ENCODE assay signal across 12 mouse cellular contexts in genomic region chr5:30587101-30587500, GRCm38 (mm10). TPM values are rescaled to one million over a fixed set of nuclear protein-coding genes. Genes with fewer than 3 reads are reported as not detected.
DNase-seq lines count a peak whose midpoint lies in the region; ATAC-seq lines count a peak whose summit lies in the region.
"Had no signal": no experiment of that assay in that cellular context is flagged by ENCODE, and none has a peak within 500 bp of the region (broad histone marks: within the 10 kb centered on the region; RNA-seq: fewer than 3 reads in every experiment).

No protein-coding gene starts in this region.

- H3K9ac ChIP-seq in forebrain, embryonic 13.5 days: no peak overlapping the region
- H3K9ac ChIP-seq in heart, embryonic 11.5 days (ENCODE audit: low read depth, low read length): 0 out of 2 replicates have a peak overlapping the region, but pooled peaks have one; percentile 34
- 0 out of 2 replicates have a peak overlapping the region, but pooled peaks have one; percentile 33 for H3K9ac ChIP-seq in intestine, embryonic 16.5 days (ENCODE audit: low read depth, low read length)

- DNase-seq in forebrain, embryonic 10.5 days (ENCODE audit: extremely low spot score, low spot score): no peak
- DNase-seq in thymus, postnatal 0 days (ENCODE audit: low spot score): no peak
- no peak for DNase-seq in layer of hippocampus, adult 11-12 months (ENCODE audit: low spot score)
- DNase-seq: kidney, adult 9 months; right cerebral cortex, adult 18-20 months had no signal

- peak overlapping the region; percentile 91; the same call in 1 of the 2 replicates for H3K4me2 ChIP-seq in forebrain, embryonic 13.5 days
- H3K4me2 ChIP-seq in heart, embryonic 11.5 days: peak overlapping the region; percentile 91
- peak overlapping the region; percentile 25; the same call in 1 of the 2 replicates for H3K4me2 ChIP-seq in intestine, embryonic 16.5 days (ENCODE audit: low read depth, low read length)

- peaks cover 70% of the 10 kb centered on the region for H3K27me3 ChIP-seq in forebrain, embryonic 13.5 days
- H3K27me3 ChIP-seq in forebrain, embryonic 10.5 days (ENCODE audit: poor library complexity, severe bottlenecking): peaks cover 73% of the 10 kb centered on the region
- peaks cover 28% of the 10 kb centered on the region for H3K27me3 ChIP-seq in heart, embryonic 11.5 days (ENCODE audit: control insufficient read depth, insufficient read depth, low read length)
- peaks cover 21% of the 10 kb centered on the region for H3K27me3 ChIP-seq in intestine, embryonic 16.5 days (replicated peaks; ENCODE audit: control insufficient read depth, insufficient read depth, low read length)

- peaks cover 8% of the 10 kb centered on the region for H3K4me1 ChIP-seq in forebrain, embryonic 13.5 days
- H3K4me1 ChIP-seq in forebrain, embryonic 10.5 days: peaks cover 19% of the 10 kb centered on the region
- 0 out of 2 replicates have a peak, but pooled peaks cover 3% of the 10 kb centered on the region for H3K4me1 ChIP-seq in brown adipose tissue, adult 24 weeks (ENCODE audit: control insufficient read depth, insufficient read depth, insufficient read length, low read length)
- H3K4me1 ChIP-seq in heart, embryonic 11.5 days (ENCODE audit: control insufficient read depth, insufficient read depth, low read length): peaks cover 35% of the 10 kb centered on the region
- H3K4me1 ChIP-seq in intestine, embryonic 16.5 days (ENCODE audit: control insufficient read depth, insufficient read depth, low read length): peaks cover 15% of the 10 kb centered on the region; the same call in 1 of the 2 replicates

- no peaks in the 10 kb centered on the region for H3K9me3 ChIP-seq in forebrain, embryonic 13.5 days (replicated peaks)
- H3K9me3 ChIP-seq in forebrain, embryonic 10.5 days: no peaks in the 10 kb centered on the region
- H3K9me3 ChIP-seq in heart, embryonic 11.5 days (replicated peaks; ENCODE audit: control insufficient read depth, low read length): no peaks in the 10 kb centered on the region
- H3K9me3 ChIP-seq in intestine, embryonic 16.5 days (ENCODE audit: control insufficient read depth, low read length): no peaks in the 10 kb centered on the region
- H3K9me3 ChIP-seq: megakaryocyte, embryonic 14.5 days had no signal

- no peak overlapping the region for H3K27ac ChIP-seq in forebrain, embryonic 13.5 days
- H3K27ac ChIP-seq in forebrain, embryonic 10.5 days: no peak overlapping the region
- peak overlapping the region; percentile 94 for H3K27ac ChIP-seq in brown adipose tissue, adult 24 weeks (replicated peaks; ENCODE audit: low read depth, low read length)
- peak overlapping the region; percentile 66 for H3K27ac ChIP-seq in heart, embryonic 11.5 days (ENCODE audit: low read depth, low read length)
- peak overlapping the region; percentile 76 for H3K27ac ChIP-seq in intestine, embryonic 16.5 days (ENCODE audit: low read length)

- H3K4me3 ChIP-seq in forebrain, embryonic 13.5 days: peak overlapping the region; percentile 53; the same call in 1 of the 2 replicates
- H3K4me3 ChIP-seq in forebrain, embryonic 10.5 days: no peak overlapping the region; the same call in 1 of the 2 replicates
- H3K4me3 ChIP-seq in brown adipose tissue, adult 24 weeks (ENCODE audit: insufficient read depth, low read depth, low read length): peak overlapping the region; percentile 46
- no peak overlapping the region for H3K4me3 ChIP-seq in heart, embryonic 11.5 days (ENCODE audit: low read depth, low read length)
- H3K4me3 ChIP-seq in intestine, embryonic 16.5 days (ENCODE audit: low read length): peak overlapping the region; percentile 62; the same call in 1 of the 2 replicates
- H3K4me3 ChIP-seq: megakaryocyte, embryonic 14.5 days had no signal

- ATAC-seq in forebrain, embryonic 13.5 days: no peak
- no peak for ATAC-seq in heart, embryonic 11.5 days (replicated peaks; ENCODE audit: insufficient number of reproducible peaks, low FRiP score, low TSS enrichment)
- peak; percentile 9; the same call in 1 of the 2 replicates for ATAC-seq in intestine, embryonic 16.5 days
- ATAC-seq in erythroid progenitor cell, adult 5-6 weeks (replicated peaks; ENCODE audit: low FRiP score, poor library complexity, severe bottlenecking): no peak

- 27% methylated on average over 2 of the region's 2 CpGs for WGBS in forebrain, embryonic 13.5 days
- 38% methylated on average over 2 of the region's 2 CpGs for WGBS in forebrain, embryonic 10.5 days
- 19% methylated on average over 2 of the region's 2 CpGs for WGBS in heart, embryonic 11.5 days (ENCODE audit: insufficient replicate concordance)
- 27% methylated on average over 2 of the region's 2 CpGs for WGBS in intestine, embryonic 16.5 days

- no peaks in the 10 kb centered on the region for H3K36me3 ChIP-seq in forebrain, embryonic 13.5 days (ENCODE audit: poor library complexity, severe bottlenecking)
- H3K36me3 ChIP-seq in forebrain, embryonic 10.5 days (replicated peaks): no peaks in the 10 kb centered on the region
- H3K36me3 ChIP-seq in heart, embryonic 11.5 days (ENCODE audit: control insufficient read depth, insufficient read depth, low read length): no peaks in the 10 kb centered on the region
- H3K36me3 ChIP-seq in intestine, embryonic 16.5 days (ENCODE audit: control insufficient read depth, insufficient read depth, low read length): no peaks in the 10 kb centered on the region

RNA-seq across cellular contexts. Expression of gene Kcnk3, which starts 0.9 kb away (rescaled TPM):
- 1.0 TPM in 2 replicates for polyA plus RNA-seq in forebrain, embryonic 13.5 days (2015; fragmentation: Nextera tagmentation; extraction: Ambion mirVana)
- polyA plus RNA-seq in forebrain, embryonic 10.5 days (2016; fragmentation: Nextera tagmentation; extraction: Ambion mirVana): 0.05 and 0.14 TPM in 2 replicates
- polyA plus RNA-seq in brown adipose tissue, adult 24 weeks (2012; ENCODE audit: insufficient read depth, insufficient read length, missing spikeins): 118 and 132 TPM in 2 replicates
- 36.8 and 37.8 TPM in 2 replicates for polyA plus RNA-seq in heart, embryonic 11.5 days (2014; fragmentation: Nextera tagmentation; extraction: Ambion mirVana)
- polyA plus RNA-seq in intestine, embryonic 16.5 days (2015; fragmentation: Nextera tagmentation; extraction: Ambion mirVana): 8.7 and 12.2 TPM in 2 replicates
- not detected in 2 replicates for total RNA-seq in erythroid progenitor cell, adult 5-6 weeks (2015; ENCODE audit: low replicate concordance)
- not detected in 2 replicates for total RNA-seq in erythroid progenitor cell, adult 5-6 weeks (2017; ENCODE audit: low replicate concordance)
- 0.37 and 0.39 TPM in 2 replicates for polyA plus RNA-seq in thymus, postnatal 0 days (2015; fragmentation: Nextera tagmentation; extraction: Ambion mirVana)

RNA-seq across cellular contexts. Expression of gene Cib4, which starts 41.5 kb away (rescaled TPM):
- polyA plus RNA-seq in forebrain, embryonic 13.5 days (2015; fragmentation: Nextera tagmentation; extraction: Ambion mirVana): not detected in 2 replicates
- not detected in 2 replicates for polyA plus RNA-seq in forebrain, embryonic 10.5 days (2016; fragmentation: Nextera tagmentation; extraction: Ambion mirVana)
- not detected in 2 replicates for polyA plus RNA-seq in brown adipose tissue, adult 24 weeks (2012; ENCODE audit: insufficient read depth, insufficient read length, missing spikeins)
- not detected in 2 replicates for polyA plus RNA-seq in heart, embryonic 11.5 days (2014; fragmentation: Nextera tagmentation; extraction: Ambion mirVana)
- polyA plus RNA-seq in intestine, embryonic 16.5 days (2015; fragmentation: Nextera tagmentation; extraction: Ambion mirVana): not detected in 2 replicates
- total RNA-seq in erythroid progenitor cell, adult 5-6 weeks (2015; ENCODE audit: low replicate concordance): not detected in 2 replicates
- total RNA-seq in erythroid progenitor cell, adult 5-6 weeks (2017; ENCODE audit: low replicate concordance): not detected in 2 replicates
- polyA plus RNA-seq in thymus, postnatal 0 days (2015; fragmentation: Nextera tagmentation; extraction: Ambion mirVana): not detected in 2 replicates
- total RNA-seq: left cerebral cortex, postnatal 4 days had no signal

Comparison
In these comparisons a context has a peak if more than half of its experiments do, and no peak if none do; other contexts are left out.
1. H3K4me3 ChIP-seq: peak in forebrain, embryonic 13.5 days (single experiment), brown adipose tissue, adult 24 weeks (single experiment) and intestine, embryonic 16.5 days (single experiment); none in forebrain, embryonic 10.5 days (single experiment) and heart, embryonic 11.5 days (single experiment).
2. H3K27ac ChIP-seq: peak in brown adipose tissue, adult 24 weeks (single experiment), heart, embryonic 11.5 days (single experiment) and intestine, embryonic 16.5 days (single experiment); none in forebrain, embryonic 13.5 days (single experiment) and forebrain, embryonic 10.5 days (single experiment).
3. H3K4me2 ChIP-seq: peak in every context shown above with its lines; median percentile 91 in forebrain, embryonic 13.5 days; 91 in heart, embryonic 11.5 days; 25 in intestine, embryonic 16.5 days.